Mouse (Mus musculus) macrophage (primary cell): ENCODE measurements around the gene Defb20. TPM values are rescaled to one million over a fixed set of nuclear protein-coding genes. Genes with fewer than 3 reads are reported as not detected.

Experiments
- polyA plus RNA-seq: library from polyadenylated mRNA; stranded (reverse); fragments of 250-400 nt; gene quantifications from 3 replicates; pipeline ENCODE4 v1.2.4, GENCODE M21; 2018; ENCODE audit warnings: inconsistent platforms

Gene Defb20
- polyA plus RNA-seq, 1 experiment from 2014 or later, result not detected

Other genes starting within 250 kb of the Defb20 start
- gene Tbc1d20, start 183.2 kb upstream of the Defb20 start, polyA plus RNA-seq, result 59.0 to 70.5 TPM (median 69.3 TPM) in 3 replicates
- 29.7 to 57.1 TPM (median 51.6 TPM) in 3 replicates for gene Rbck1, start 144.4 kb upstream of the Defb20 start, polyA plus RNA-seq
- gene Trib3, start 133.0 kb upstream of the Defb20 start, polyA plus RNA-seq, result 0.29 to 1.5 TPM (median 0.45 TPM) in 3 replicates
- gene Nrsn2, start 100.4 kb upstream of the Defb20 start, polyA plus RNA-seq, result not detected in 3 replicates
- gene Sox12, start 79.0 kb upstream of the Defb20 start, polyA plus RNA-seq, result 0.11 to 0.15 TPM in 2 of 3 replicates, not detected in the other
- gene Zcchc3, start 62.0 kb upstream of the Defb20 start, polyA plus RNA-seq, result 0.60 to 1.1 TPM (median 0.98 TPM) in 3 replicates
- gene 6820408C15Rik, start 61.5 kb upstream of the Defb20 start, polyA plus RNA-seq, result not detected in 3 replicates
- gene Defb23, start 12.4 kb upstream of the Defb20 start, polyA plus RNA-seq, result not detected in 3 replicates
- not detected in 3 replicates for gene Defb22, start 13.1 kb downstream of the Defb20 start, polyA plus RNA-seq
- gene Defb26, start 34.6 kb downstream of the Defb20 start, polyA plus RNA-seq, result not detected in 3 replicates
- not detected in 3 replicates for gene Defb28, start 41.2 kb downstream of the Defb20 start, polyA plus RNA-seq
- not detected in 3 replicates for gene Defb29, start 63.0 kb downstream of the Defb20 start, polyA plus RNA-seq
- not detected in 3 replicates for gene Gm17416, start 92.3 kb downstream of the Defb20 start, polyA plus RNA-seq
- gene Defb21, start 95.7 kb downstream of the Defb20 start, polyA plus RNA-seq, result not detected in 3 replicates
- gene Defb19, start 103.2 kb downstream of the Defb20 start, polyA plus RNA-seq, result not detected in 3 replicates
- gene Defb45, start 122.3 kb downstream of the Defb20 start, polyA plus RNA-seq, result not detected in 3 replicates
- not detected in 3 replicates for gene Defb36, start 127.3 kb downstream of the Defb20 start, polyA plus RNA-seq
- not detected in 3 replicates for gene Defb25, start 146.0 kb downstream of the Defb20 start, polyA plus RNA-seq
- not detected in 3 replicates for gene Rem1, start 149.9 kb downstream of the Defb20 start, polyA plus RNA-seq
- gene H13, start 192.4 kb downstream of the Defb20 start, polyA plus RNA-seq, result 58.4 to 93.5 TPM (median 77.2 TPM) in 3 replicates
- 0.46 to 1.1 TPM (median 0.52 TPM) in 3 replicates for gene Mcts2, start 210.0 kb downstream of the Defb20 start, polyA plus RNA-seq